Mouse (Mus musculus) heart, postnatal 0 days (tissue): ENCODE data around the gene Gabbr2.

Experiments used
- CTCF ChIP-seq: IDR thresholded peaks from 2 replicates; pipeline ENCODE4 v1.5.1; 2016; ENCODE audit warnings: antibody characterized with exemption, control low read depth, low read depth
- EP300 ChIP-seq: IDR thresholded peaks from 2 replicates; pipeline ENCODE4 v1.6.1; 2016; ENCODE audit warnings: antibody characterized with exemption, low read depth

GRCm38 (mm10) chr4:46823738-46824137 is 167.9 kb downstream of the Gabbr2 start:
- TF ChIP-seq CTCF, result no peak
- TF ChIP-seq EP300, result no peak
